10 mouse cellular contexts compared by ENCODE assay signal in the genomic region with DNA sequence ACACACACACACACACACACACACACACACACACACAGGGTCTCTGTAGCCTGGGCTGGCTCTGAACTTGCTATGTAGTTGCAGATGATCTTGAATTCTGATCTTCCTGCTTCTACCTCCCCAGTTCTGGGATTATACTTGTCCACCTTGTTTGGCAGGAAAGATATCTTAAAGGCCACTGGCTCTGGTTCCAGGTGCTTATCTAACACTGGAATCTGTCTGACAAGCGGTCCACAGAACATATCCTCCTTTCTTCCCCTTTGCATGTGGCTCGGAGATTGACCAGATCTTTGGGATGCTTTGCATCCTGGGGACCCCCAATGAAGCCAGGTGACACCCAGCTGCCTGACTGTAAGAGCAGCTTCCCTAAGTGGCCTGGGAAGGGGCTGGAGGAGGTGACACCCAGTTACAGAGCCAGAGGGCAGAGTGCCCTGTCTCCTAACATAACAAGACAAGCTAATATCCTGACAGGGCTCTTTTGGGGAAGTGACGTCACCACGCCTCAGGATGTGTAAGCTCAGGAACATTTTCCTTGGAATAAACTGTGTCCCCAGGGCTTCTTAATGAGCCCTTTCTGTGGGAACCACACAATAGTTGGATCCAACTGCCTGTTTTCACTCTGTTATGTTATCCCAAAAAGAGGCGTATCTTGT. TPM values are rescaled to one million over a fixed set of nuclear protein-coding genes. Genes with fewer than 3 reads are reported as not detected.
DNase-seq lines count a peak whose midpoint lies in the region; ATAC-seq lines count a peak whose summit lies in the region.
"Had no signal": no experiment of that assay in that cellular context is flagged by ENCODE, and none has a peak within 500 bp of the region (broad histone marks: within the 10 kb centered on the region; RNA-seq: fewer than 3 reads in every experiment).

No protein-coding gene starts in this region.

- no peak overlapping the region for H3K9ac ChIP-seq in heart, embryonic 11.5 days (ENCODE audit: low read depth, low read length)
- H3K9ac ChIP-seq in lung, embryonic 16.5 days (ENCODE audit: low read length) = peak overlapping the region; percentile 17; the same call in 1 of the 2 replicates

- intact Hi-C loops in heart, postnatal 14 days (cut with DNase I) = no loop called here

- no peaks in the 10 kb centered on the region for H3K36me3 ChIP-seq in heart, embryonic 11.5 days (ENCODE audit: control insufficient read depth, insufficient read depth, low read length)
- H3K36me3 ChIP-seq in lung, embryonic 16.5 days (ENCODE audit: control insufficient read depth, insufficient read depth, low read length) = no peaks in the 10 kb centered on the region

- DNase-seq in heart, adult 11 months = peak; percentile 99
- DNase-seq in gastrocnemius, postnatal 10 days = peak; percentile 44
- peak; percentile 73 to 74 for DNase-seq in heart, postnatal 14 days
- no peak for DNase-seq in thymus, postnatal 25 days
- DNase-seq in ovary, postnatal 10 days (ENCODE audit: low spot score) = no peak
- DNase-seq in spleen, adult 18-20 months = no peak
- DNase-seq: retina, postnatal 1 day had no signal

- 54% methylated on average over 5 of the region's 5 CpGs for WGBS in heart, embryonic 11.5 days (ENCODE audit: insufficient replicate concordance)
- 49% methylated on average over 5 of the region's 5 CpGs for WGBS in lung, embryonic 16.5 days

- no peak for ATAC-seq in heart, embryonic 11.5 days (replicated peaks; ENCODE audit: insufficient number of reproducible peaks, low FRiP score, low TSS enrichment)
- ATAC-seq in lung, embryonic 16.5 days (ENCODE audit: low read depth) = no peak

- H3K4me3 ChIP-seq in heart, embryonic 11.5 days (ENCODE audit: low read depth, low read length) = no peak overlapping the region
- H3K4me3 ChIP-seq in lung, embryonic 16.5 days (ENCODE audit: low read length) = no peak overlapping the region

- no peaks in the 10 kb centered on the region for H3K9me3 ChIP-seq in heart, embryonic 11.5 days (replicated peaks; ENCODE audit: control insufficient read depth, low read length)
- no peaks in the 10 kb centered on the region for H3K9me3 ChIP-seq in lung, embryonic 16.5 days (ENCODE audit: control insufficient read depth, low read length)

- no peak overlapping the region for H3K4me2 ChIP-seq in heart, embryonic 11.5 days
- no peak overlapping the region for H3K4me2 ChIP-seq in lung, embryonic 16.5 days (ENCODE audit: low read depth, low read length)
- H3K4me2 ChIP-seq: liver, embryonic 11.5 days had no signal

- no peaks in the 10 kb centered on the region for H3K27me3 ChIP-seq in heart, embryonic 11.5 days (ENCODE audit: control insufficient read depth, insufficient read depth, low read length)
- no peaks in the 10 kb centered on the region for H3K27me3 ChIP-seq in lung, embryonic 16.5 days (ENCODE audit: control insufficient read depth, insufficient read depth, low read depth, low read length)

- H3K27ac ChIP-seq in heart, embryonic 11.5 days (ENCODE audit: low read depth, low read length) = no peak overlapping the region
- H3K27ac ChIP-seq in lung, embryonic 16.5 days (ENCODE audit: low read length) = peak overlapping the region; percentile 43

- peaks cover 50% of the 10 kb centered on the region for H3K4me1 ChIP-seq in heart, embryonic 11.5 days (ENCODE audit: control insufficient read depth, insufficient read depth, low read length)
- peaks cover 38% of the 10 kb centered on the region for H3K4me1 ChIP-seq in lung, embryonic 16.5 days (replicated peaks; ENCODE audit: control insufficient read depth, insufficient read depth, low read length)

RNA-seq across cellular contexts. Expression of a gene that starts 20.9 kb away (rescaled TPM):
- 32.6 and 39.4 TPM in 2 replicates for polyA plus RNA-seq in heart, embryonic 11.5 days (2014; fragmentation: Nextera tagmentation; extraction: Ambion mirVana)
- 10 to 100 TPM; 91.6 to 93.4 TPM for total RNA-seq in gastrocnemius, postnatal 10 days (2021)
- 10 to 100 TPM; 89.1 to 92.0 TPM for total RNA-seq in heart, postnatal 14 days (2021)
- polyA plus RNA-seq in lung, embryonic 16.5 days (2015; fragmentation: Nextera tagmentation; extraction: Ambion mirVana) = 74.5 and 76.5 TPM in 2 replicates

Comparison
In these comparisons a context has a peak if more than half of its experiments do, and no peak if none do; other contexts are left out.
1. DNase-seq: peak in heart, adult 11 months (single experiment), gastrocnemius, postnatal 10 days (single experiment) and heart, postnatal 14 days (2 of 2); none in thymus, postnatal 25 days (single experiment), ovary, postnatal 10 days (single experiment) and spleen, adult 18-20 months (0 of 2).